16 mouse cellular contexts compared by ENCODE assay signal in the genomic region with DNA sequence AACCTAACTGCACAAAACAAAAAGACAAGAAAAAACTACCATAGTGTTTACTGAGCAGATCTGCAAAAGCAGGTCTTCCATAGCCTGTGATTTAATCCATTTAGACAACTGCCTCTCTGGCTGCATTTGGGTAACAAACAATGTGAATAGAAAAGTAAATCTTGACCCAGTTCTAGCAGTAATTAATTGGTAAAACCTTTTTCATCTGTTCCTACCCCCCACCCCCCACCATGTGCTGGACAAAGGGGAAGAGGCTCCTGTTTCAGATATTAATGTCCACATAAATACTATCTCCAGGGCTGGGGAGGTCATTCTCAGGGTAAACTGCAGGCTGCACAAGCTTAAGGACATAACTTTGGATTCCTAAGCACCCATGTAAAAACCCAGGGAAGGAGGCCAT.
"Had no signal": no experiment of that assay in that cellular context is flagged by ENCODE, and none has a peak within 500 bp of the region (broad histone marks: within the 10 kb centered on the region; RNA-seq: fewer than 3 reads in every experiment).

No protein-coding gene starts in this region.

- H3K27me3 ChIP-seq: neural tube, embryonic 12.5 days; neural tube, embryonic 13.5 days; neural tube, embryonic 15.5 days; stomach, embryonic 15.5 days had no signal

- H3K4me2 ChIP-seq: neural tube, embryonic 12.5 days; neural tube, embryonic 13.5 days; neural tube, embryonic 15.5 days; stomach, embryonic 15.5 days had no signal

- DNase-seq: right cerebral cortex, adult 18-20 months; right cerebral cortex, postnatal 14 days; right cerebral cortex, postnatal 25 days; right cerebral cortex, postnatal 4 days; spleen, adult 18-20 months; thymus, adult 18-20 months; thymus, adult 2 months; thymus, postnatal 14 days; thymus, postnatal 25 days; thymus, postnatal 36 days; thymus, postnatal 4 days had no signal

- H3K9me3 ChIP-seq: neural tube, embryonic 12.5 days; neural tube, embryonic 13.5 days; neural tube, embryonic 15.5 days; stomach, embryonic 15.5 days had no signal

- H3K36me3 ChIP-seq: neural tube, embryonic 12.5 days; neural tube, embryonic 13.5 days; neural tube, embryonic 15.5 days; stomach, embryonic 15.5 days had no signal

- H3K4me3 ChIP-seq: neural tube, embryonic 12.5 days; neural tube, embryonic 13.5 days; neural tube, embryonic 15.5 days; stomach, embryonic 15.5 days had no signal

- H3K27ac ChIP-seq: neural tube, embryonic 12.5 days; neural tube, embryonic 13.5 days; neural tube, embryonic 15.5 days; stomach, embryonic 15.5 days; stomach, postnatal 0 days had no signal

- H3K9ac ChIP-seq: neural tube, embryonic 12.5 days; neural tube, embryonic 13.5 days; neural tube, embryonic 15.5 days; stomach, embryonic 15.5 days had no signal
